ENCODE assay signal across 15 mouse cellular contexts in the genomic region with DNA sequence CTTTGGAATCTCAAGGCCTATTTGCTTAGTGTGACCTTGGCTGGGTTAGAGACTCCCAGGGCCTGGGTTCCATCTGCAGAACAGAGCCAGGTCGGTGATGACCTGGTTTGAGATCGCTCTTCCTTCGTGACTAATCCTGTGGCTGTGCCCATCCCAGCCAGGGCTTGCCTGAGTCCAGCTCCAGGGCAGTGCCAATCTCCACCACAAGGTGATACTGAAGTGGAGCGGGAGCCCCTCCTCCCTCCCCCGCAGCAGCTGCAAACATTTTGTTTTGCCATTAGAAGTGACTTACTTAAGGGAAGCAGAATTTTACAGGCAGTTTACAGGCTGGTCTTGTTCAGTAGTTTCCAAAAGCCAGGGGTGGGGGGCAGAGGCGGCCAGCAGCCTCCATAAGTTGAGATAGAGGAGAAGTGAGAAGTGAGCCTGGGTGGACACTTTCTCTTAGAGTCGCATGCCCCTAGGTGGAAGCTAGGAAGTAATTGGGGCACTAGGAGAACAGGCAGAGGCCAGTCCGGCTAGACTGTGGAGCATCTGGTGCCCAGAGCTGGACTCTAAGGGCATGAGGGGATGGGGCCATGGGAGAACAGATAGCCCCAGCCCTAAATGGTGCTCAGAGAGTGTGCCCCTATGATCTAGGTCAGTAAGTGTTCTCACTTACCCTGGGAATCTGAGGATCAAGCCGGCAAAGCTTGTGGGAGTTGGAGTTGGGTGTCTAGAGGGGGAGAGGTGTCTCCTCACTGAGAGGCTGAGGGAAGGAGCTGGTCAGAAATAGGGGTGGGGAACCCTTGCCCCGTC. TPM values are rescaled to one million over a fixed set of nuclear protein-coding genes. Genes with fewer than 3 reads are reported as not detected.
DNase-seq lines count a peak whose midpoint lies in the region; ATAC-seq and TF ChIP-seq lines count a peak whose summit lies in the region.
"Had no signal": no experiment of that assay in that cellular context is flagged by ENCODE, and none has a peak within 500 bp of the region (broad histone marks: within the 10 kb centered on the region; RNA-seq: fewer than 3 reads in every experiment).

No protein-coding gene starts in this region.

- WGBS in hindbrain, embryonic 11.5 days = 7% methylated on average over 10 of the region's 10 CpGs
- 12% methylated on average over 10 of the region's 10 CpGs for WGBS in hindbrain, embryonic 14.5 days
- WGBS in neural tube, embryonic 15.5 days = 14% methylated on average over 10 of the region's 10 CpGs
- WGBS in embryonic facial prominence, embryonic 14.5 days = 8% methylated on average over 10 of the region's 10 CpGs
- 28% methylated on average over 10 of the region's 10 CpGs for WGBS in stomach, postnatal 0 days

- DNase-seq in hindbrain, embryonic 11.5 days (ENCODE audit: low spot score) = peak; percentile 35
- DNase-seq in hindbrain, embryonic 14.5 days (ENCODE audit: low spot score) = no peak
- DNase-seq in neural tube, embryonic 10.5 days (ENCODE audit: extremely low spot score, low spot score) = peak; percentile 52
- DNase-seq in embryonic facial prominence, embryonic 14.5 days (ENCODE audit: low spot score) = peak; percentile 54
- peak; percentile 68 for DNase-seq in stomach, postnatal 0 days (ENCODE audit: low spot score)
- no peak for DNase-seq in kidney, adult 9 months
- no peak for DNase-seq in urinary bladder, postnatal 10 days (ENCODE audit: low spot score)
- DNase-seq: cerebellum, adult 9-10 months; kidney, postnatal 14 days had no signal

- H3K4me3 ChIP-seq in hindbrain, embryonic 11.5 days (ENCODE audit: low read depth, low read length) = no peak overlapping the region
- no peak overlapping the region for H3K4me3 ChIP-seq in hindbrain, embryonic 14.5 days (replicated peaks; ENCODE audit: low read length)
- H3K4me3 ChIP-seq in neural tube, embryonic 15.5 days (replicated peaks) = no peak overlapping the region
- peak overlapping the region; percentile 35 for H3K4me3 ChIP-seq in embryonic facial prominence, embryonic 14.5 days (ENCODE audit: low read depth, low read length)
- H3K4me3 ChIP-seq in stomach, postnatal 0 days (ENCODE audit: low read depth, low read length) = peak overlapping the region; percentile 47; the same call in 1 of the 2 replicates
- H3K4me3 ChIP-seq: heart, embryonic 15.5 days; left cerebral cortex, adult 2 months; megakaryocyte, embryonic 14.5 days had no signal

- H3K27ac ChIP-seq in hindbrain, embryonic 11.5 days (ENCODE audit: low read depth, low read length) = no peak overlapping the region
- H3K27ac ChIP-seq in hindbrain, embryonic 14.5 days = no peak overlapping the region
- H3K27ac ChIP-seq in neural tube, embryonic 15.5 days (replicated peaks) = no peak overlapping the region
- H3K27ac ChIP-seq in embryonic facial prominence, embryonic 14.5 days (replicated peaks; ENCODE audit: low read depth, low read length) = peak overlapping the region; percentile 29; the same call in 1 of the 2 replicates
- peak overlapping the region; percentile 86 for H3K27ac ChIP-seq in stomach, postnatal 0 days (replicated peaks)
- H3K27ac ChIP-seq: heart, embryonic 15.5 days; left cerebral cortex, adult 2 months had no signal

- H3K4me1 ChIP-seq in hindbrain, embryonic 11.5 days (replicated peaks; ENCODE audit: control insufficient read depth, insufficient read depth, low read length) = peaks cover 3% of the 10 kb centered on the region; the same call in 1 of the 2 replicates
- H3K4me1 ChIP-seq in hindbrain, embryonic 14.5 days (replicated peaks; ENCODE audit: control insufficient read depth, insufficient read depth, low read length) = no peaks in the 10 kb centered on the region
- peaks cover 7% of the 10 kb centered on the region for H3K4me1 ChIP-seq in neural tube, embryonic 15.5 days
- H3K4me1 ChIP-seq in embryonic facial prominence, embryonic 14.5 days (ENCODE audit: control insufficient read depth, insufficient read depth, low read length) = 0 out of 2 replicates have a peak, but pooled peaks cover 3% of the 10 kb centered on the region
- peaks cover 6% of the 10 kb centered on the region; the same call in 1 of the 2 replicates for H3K4me1 ChIP-seq in stomach, postnatal 0 days (replicated peaks; ENCODE audit: control insufficient read depth, insufficient read depth)

- H3K36me3 ChIP-seq in hindbrain, embryonic 11.5 days (ENCODE audit: control insufficient read depth, insufficient read depth, low read length) = no peaks in the 10 kb centered on the region
- no peaks in the 10 kb centered on the region for H3K36me3 ChIP-seq in hindbrain, embryonic 14.5 days (replicated peaks; ENCODE audit: control insufficient read depth, insufficient read depth)
- H3K36me3 ChIP-seq in neural tube, embryonic 15.5 days = no peaks in the 10 kb centered on the region
- H3K36me3 ChIP-seq in embryonic facial prominence, embryonic 14.5 days (ENCODE audit: control insufficient read depth, insufficient read depth, low read length) = 0 out of 2 replicates have a peak, but pooled peaks cover 7% of the 10 kb centered on the region
- H3K36me3 ChIP-seq in stomach, postnatal 0 days (ENCODE audit: control insufficient read depth, insufficient read depth, low read length) = peaks cover 11% of the 10 kb centered on the region
- H3K36me3 ChIP-seq: heart, embryonic 15.5 days had no signal

- H3K27me3 ChIP-seq in hindbrain, embryonic 11.5 days (ENCODE audit: control insufficient read depth, insufficient read depth, low read length) = peaks cover 72% of the 10 kb centered on the region
- peaks cover 72% of the 10 kb centered on the region for H3K27me3 ChIP-seq in hindbrain, embryonic 14.5 days (ENCODE audit: control insufficient read depth, insufficient read depth, low read length)
- peaks cover 76% of the 10 kb centered on the region for H3K27me3 ChIP-seq in neural tube, embryonic 15.5 days (replicated peaks)
- peaks cover 65% of the 10 kb centered on the region for H3K27me3 ChIP-seq in embryonic facial prominence, embryonic 14.5 days (replicated peaks; ENCODE audit: control insufficient read depth, insufficient read depth, low read length)
- H3K27me3 ChIP-seq in stomach, postnatal 0 days (ENCODE audit: control insufficient read depth, insufficient read depth, low read length) = no peaks in the 10 kb centered on the region

- H3K4me2 ChIP-seq in hindbrain, embryonic 11.5 days (replicated peaks; ENCODE audit: low read depth, low read length) = no peak overlapping the region
- H3K4me2 ChIP-seq in hindbrain, embryonic 14.5 days (replicated peaks) = no peak overlapping the region
- H3K4me2 ChIP-seq in neural tube, embryonic 15.5 days = no peak overlapping the region
- peak overlapping the region; percentile 54 for H3K4me2 ChIP-seq in embryonic facial prominence, embryonic 14.5 days (ENCODE audit: low read depth, low read length)
- peak overlapping the region; percentile 75 for H3K4me2 ChIP-seq in stomach, postnatal 0 days (replicated peaks; ENCODE audit: low read depth)
- H3K4me2 ChIP-seq: heart, embryonic 15.5 days had no signal

- TF ChIP-seq CTCF in stomach, postnatal 0 days (IDR thresholded peaks at IDR 0.05; ENCODE audit: low read depth) = peak; percentile 66

- H3K9ac ChIP-seq in hindbrain, embryonic 11.5 days (ENCODE audit: low read depth, low read length) = no peak overlapping the region
- no peak overlapping the region for H3K9ac ChIP-seq in hindbrain, embryonic 14.5 days
- no peak overlapping the region for H3K9ac ChIP-seq in neural tube, embryonic 15.5 days (replicated peaks)
- peak overlapping the region; percentile 68 for H3K9ac ChIP-seq in embryonic facial prominence, embryonic 14.5 days (ENCODE audit: low read depth, low read length)
- H3K9ac ChIP-seq in stomach, postnatal 0 days (ENCODE audit: low read length) = peak overlapping the region; percentile 79
- H3K9ac ChIP-seq: heart, embryonic 15.5 days had no signal

- no peak for ATAC-seq in hindbrain, embryonic 11.5 days (ENCODE audit: low FRiP score)
- ATAC-seq in hindbrain, embryonic 14.5 days (ENCODE audit: low FRiP score) = no peak
- no peak for ATAC-seq in neural tube, embryonic 15.5 days (ENCODE audit: low FRiP score)
- no peak for ATAC-seq in embryonic facial prominence, embryonic 14.5 days (ENCODE audit: low read depth)
- peak; percentile 54 for ATAC-seq in stomach, postnatal 0 days (ENCODE audit: low FRiP score, low TSS enrichment)

- TF ChIP-seq EP300 in stomach, postnatal 0 days (optimal IDR thresholded peaks at IDR 0.05) = no peak

- H3K9me3 ChIP-seq in hindbrain, embryonic 11.5 days (ENCODE audit: control insufficient read depth, low read length) = no peaks in the 10 kb centered on the region
- no peaks in the 10 kb centered on the region for H3K9me3 ChIP-seq in hindbrain, embryonic 14.5 days (ENCODE audit: control insufficient read depth, low read length)
- H3K9me3 ChIP-seq in neural tube, embryonic 15.5 days (replicated peaks) = no peaks in the 10 kb centered on the region
- H3K9me3 ChIP-seq in embryonic facial prominence, embryonic 14.5 days (ENCODE audit: control insufficient read depth, low read length) = no peaks in the 10 kb centered on the region
- H3K9me3 ChIP-seq in stomach, postnatal 0 days (ENCODE audit: control insufficient read depth, low read length) = no peaks in the 10 kb centered on the region
- H3K9me3 ChIP-seq: heart, embryonic 15.5 days had no signal

RNA-seq across cellular contexts. Expression of gene Pitx1, which starts 11.6 kb away (rescaled TPM):
- 0.25 and 0.43 TPM in 2 replicates for polyA plus RNA-seq in hindbrain, embryonic 11.5 days (2014; fragmentation: Nextera tagmentation; extraction: Ambion mirVana)
- not detected in 2 replicates for polyA plus RNA-seq in hindbrain, embryonic 14.5 days (2014; fragmentation: Nextera tagmentation; extraction: Ambion mirVana)
- polyA plus RNA-seq in neural tube, embryonic 15.5 days (2015; fragmentation: Nextera tagmentation; extraction: Ambion mirVana) = 0.29 TPM in 1 of 2 replicates, not detected in the other
- 39.7 and 44.9 TPM in 2 replicates for polyA plus RNA-seq in embryonic facial prominence, embryonic 14.5 days (2014; fragmentation: Nextera tagmentation; extraction: Ambion mirVana)
- 193 and 214 TPM in 2 replicates for polyA plus RNA-seq in stomach, postnatal 0 days (2015; fragmentation: Nextera tagmentation; extraction: Ambion mirVana)
- polyA plus RNA-seq: neural tube, embryonic 14.5 days had no signal

RNA-seq across cellular contexts. Expression of gene Catsper3, which starts 40.0 kb away (rescaled TPM):
- polyA plus RNA-seq in hindbrain, embryonic 11.5 days (2014; fragmentation: Nextera tagmentation; extraction: Ambion mirVana) = 0.15 TPM in 1 of 2 replicates, not detected in the other
- polyA plus RNA-seq in hindbrain, embryonic 14.5 days (2014; fragmentation: Nextera tagmentation; extraction: Ambion mirVana) = 0.21 TPM in 1 of 2 replicates, not detected in the other
- 0.26 TPM in 1 of 2 replicates, not detected in the other for polyA plus RNA-seq in neural tube, embryonic 15.5 days (2015; fragmentation: Nextera tagmentation; extraction: Ambion mirVana)
- polyA plus RNA-seq in embryonic facial prominence, embryonic 14.5 days (2014; fragmentation: Nextera tagmentation; extraction: Ambion mirVana) = not detected in 2 replicates
- 0.07 and 0.13 TPM in 2 replicates for polyA plus RNA-seq in stomach, postnatal 0 days (2015; fragmentation: Nextera tagmentation; extraction: Ambion mirVana)
- polyA plus RNA-seq: heart, embryonic 15.5 days; liver, embryonic 16.5 days; neural tube, embryonic 14.5 days had no signal

Comparison
In these comparisons a context has a peak if more than half of its experiments do, and no peak if none do; other contexts are left out.
1. DNase-seq: peak in hindbrain, embryonic 11.5 days (single experiment), neural tube, embryonic 10.5 days (single experiment), embryonic facial prominence, embryonic 14.5 days (single experiment) and stomach, postnatal 0 days (single experiment); none in hindbrain, embryonic 14.5 days (single experiment), kidney, adult 9 months (single experiment) and urinary bladder, postnatal 10 days (single experiment).
2. H3K27ac ChIP-seq: peak in embryonic facial prominence, embryonic 14.5 days (single experiment) and stomach, postnatal 0 days (single experiment); none in hindbrain, embryonic 11.5 days (single experiment), hindbrain, embryonic 14.5 days (single experiment) and neural tube, embryonic 15.5 days (single experiment).
3. H3K4me2 ChIP-seq: peak in embryonic facial prominence, embryonic 14.5 days (single experiment) and stomach, postnatal 0 days (single experiment); none in hindbrain, embryonic 11.5 days (single experiment), hindbrain, embryonic 14.5 days (single experiment) and neural tube, embryonic 15.5 days (single experiment).
4. H3K4me3 ChIP-seq: peak in embryonic facial prominence, embryonic 14.5 days (single experiment) and stomach, postnatal 0 days (single experiment); none in hindbrain, embryonic 11.5 days (single experiment), hindbrain, embryonic 14.5 days (single experiment) and neural tube, embryonic 15.5 days (single experiment).
5. H3K9ac ChIP-seq: peak in embryonic facial prominence, embryonic 14.5 days (single experiment) and stomach, postnatal 0 days (single experiment); none in hindbrain, embryonic 11.5 days (single experiment), hindbrain, embryonic 14.5 days (single experiment) and neural tube, embryonic 15.5 days (single experiment).
6. RNA of gene Pitx1, which starts 11.6 kb away (polyA plus RNA-seq): 193 to 214 TPM in stomach, postnatal 0 days and 39.7 to 44.9 TPM in embryonic facial prominence, embryonic 14.5 days; 0.25 to 0.43 TPM in hindbrain, embryonic 11.5 days, 0.29 TPM in neural tube, embryonic 15.5 days and not detected in hindbrain, embryonic 14.5 days; every median in the first group is over 10 times any median in the second.